Mouse (Mus musculus) heart, postnatal 0 days (tissue): ENCODE data around the gene Nckap5.

Source experiments
- CTCF ChIP-seq: IDR thresholded peaks from 2 replicates; pipeline ENCODE4 v1.5.1; 2016; ENCODE audit warnings: antibody characterized with exemption, control low read depth, low read depth
- EP300 ChIP-seq: IDR thresholded peaks from 2 replicates; pipeline ENCODE4 v1.6.1; 2016; ENCODE audit warnings: antibody characterized with exemption, low read depth

GRCm38 (mm10) chr1:126744631-126745305 is 85.8 kb downstream of the Nckap5 start:
- TF ChIP-seq CTCF (no peak), EP300 (no peak)
